Mouse (Mus musculus) heart, embryonic 13.5 days (tissue): ENCODE measurements around the gene Slc35b2. TPM values are rescaled to one million over a fixed set of nuclear protein-coding genes. Genes with fewer than 3 reads are reported as not detected.

Experiments
- ATAC-seq: fragments of 200-750 bp; cut with Nextera tagmentation; 2 replicates; pipeline ENCODE4 v1.8.0; 2017; ENCODE audit warnings: moderate TSS enrichment; ENCODE audit not compliant: insufficient number of reproducible peaks, low FRiP score, low TSS enrichment; ENCODE audit errors: extremely low read depth
- H3K27ac ChIP-seq: fragments of 300-500 bp; sonication (generic); replicated peaks from 2 replicates; pipeline ENCODE4 v1.5.1; 2015; ENCODE audit warnings: moderate library complexity, mild to moderate bottlenecking, inconsistent platforms
- H3K27me3 ChIP-seq: fragments of 300-500 bp; sonication (generic); replicated peaks from 2 replicates; pipeline ENCODE4 v1.6.1; 2015; ENCODE audit warnings: mild to moderate bottlenecking, inconsistent platforms
- H3K36me3 ChIP-seq: fragments of 300-500 bp; sonication (generic); 2 replicates; pipeline ENCODE4 v1.6.1; 2015; ENCODE audit warnings: mild to moderate bottlenecking, inconsistent platforms
- H3K4me1 ChIP-seq: fragments of 300-500 bp; sonication (generic); 2 replicates; pipeline ENCODE4 v1.6.1; 2015; ENCODE audit warnings: inconsistent platforms
- H3K4me2 ChIP-seq: fragments of 300-500 bp; sonication (generic); 2 replicates; pipeline ENCODE4 v1.6.1; 2015; ENCODE audit warnings: inconsistent platforms, mild to moderate bottlenecking, moderate library complexity
- H3K4me3 ChIP-seq: fragments of 300-500 bp; sonication (generic); 2 replicates; pipeline ENCODE4 v1.5.1; 2015; ENCODE audit warnings: moderate library complexity, mild to moderate bottlenecking, inconsistent platforms
- H3K9ac ChIP-seq: fragments of 300-500 bp; sonication (generic); 2 replicates; pipeline ENCODE4 v1.6.1; 2015; ENCODE audit warnings: inconsistent platforms, mild to moderate bottlenecking, moderate library complexity
- H3K9me3 ChIP-seq: fragments of 300-500 bp; sonication (generic); 2 replicates; pipeline ENCODE4 v1.6.1; 2016; ENCODE audit warnings: inconsistent platforms
- WGBS: fragments of 180-500 bp; shearing (Covaris S2); methylation state at CpG from one replicate; pipeline ENCODE4 v1.1.7; 2015; ENCODE audit warnings: mixed read lengths; 5-methylcytosine and 5-hydroxymethylcytosine counted together
- polyA plus RNA-seq: library from polyadenylated mRNA; unstranded; fragments of >200 nt; fragmentation: Nextera tagmentation; extraction: Ambion mirVana; gene quantifications from 2 replicates; pipeline ENCODE4 v1.2.1, GENCODE M21; 2015

Slc35b2 gene
- polyA plus RNA-seq, 1 experiment from 2014 or later = 91.8 TPM

DNA sequence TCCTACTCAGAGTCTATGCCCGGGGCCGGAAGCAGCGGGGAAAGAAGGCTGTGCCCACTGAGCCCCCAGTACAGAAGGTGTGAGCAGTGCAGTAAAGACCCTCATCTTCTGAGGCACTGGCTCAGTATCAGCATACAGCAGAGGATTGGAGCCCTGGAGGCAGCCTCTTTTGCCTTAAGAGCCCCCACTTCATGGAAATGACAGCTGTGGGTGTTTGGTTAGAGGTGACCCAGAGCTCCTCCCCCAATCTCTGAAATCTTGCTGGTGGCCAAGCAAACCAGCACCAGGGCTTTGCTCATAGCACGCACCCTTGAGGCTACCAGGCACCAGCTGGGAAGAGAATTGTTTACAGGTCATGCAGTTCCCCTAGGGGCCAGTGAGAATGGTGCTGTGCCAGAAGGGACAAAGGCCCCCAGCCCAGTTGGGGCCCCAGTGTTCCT lies 3.5 kb downstream of the Slc35b2 start:
- Histone ChIP-seq H3K4me1 (peaks cover 76% of the 10 kb centered on the region), H3K4me2 (no peak overlapping the region), H3K27me3 (no peaks in the 10 kb centered on the region), H3K9ac (peak overlapping the region; percentile 54; the same call in 1 of the 2 replicates), H3K4me3 (no peak overlapping the region), H3K9me3 (no peaks in the 10 kb centered on the region), H3K27ac (peak overlapping the region; percentile 50), H3K36me3 (peaks cover 72% of the 10 kb centered on the region)
- ATAC-seq = no peak
- WGBS = 31% methylated on average over 4 of the region's 4 CpGs

DNA sequence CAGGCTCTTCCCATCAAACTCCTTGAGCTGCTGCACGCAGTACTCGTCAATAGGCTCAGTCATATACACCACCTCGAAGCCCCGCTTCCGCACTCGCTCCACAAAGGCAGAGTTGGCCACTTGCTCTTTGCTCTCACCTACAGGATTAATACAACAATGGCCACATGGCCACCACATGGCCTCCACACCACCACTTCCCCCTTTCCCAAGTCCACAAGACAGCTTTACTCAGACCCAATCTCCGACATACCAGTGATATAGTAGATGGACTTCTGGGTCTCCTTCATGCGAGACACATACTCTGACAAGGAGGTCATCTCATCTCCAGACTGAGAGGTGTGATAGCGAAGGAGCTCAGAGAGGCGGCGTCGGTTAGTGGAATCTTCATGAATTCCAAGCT lies 5.3 kb downstream of the Slc35b2 start:
- Histone ChIP-seq H3K4me1 (peaks cover 76% of the 10 kb centered on the region), H3K4me2 (no peak overlapping the region), H3K4me3 (no peak overlapping the region), H3K27ac (0 out of 2 replicates have a peak overlapping the region, but pooled peaks have one; percentile 5), H3K9me3 (no peaks in the 10 kb centered on the region), H3K9ac (0 out of 2 replicates have a peak overlapping the region, but pooled peaks have one; percentile 40), H3K27me3 (no peaks in the 10 kb centered on the region), H3K36me3 (peaks cover 72% of the 10 kb centered on the region)
- no peak for ATAC-seq
- WGBS = 84% methylated on average over 12 of the region's 12 CpGs

DNA sequence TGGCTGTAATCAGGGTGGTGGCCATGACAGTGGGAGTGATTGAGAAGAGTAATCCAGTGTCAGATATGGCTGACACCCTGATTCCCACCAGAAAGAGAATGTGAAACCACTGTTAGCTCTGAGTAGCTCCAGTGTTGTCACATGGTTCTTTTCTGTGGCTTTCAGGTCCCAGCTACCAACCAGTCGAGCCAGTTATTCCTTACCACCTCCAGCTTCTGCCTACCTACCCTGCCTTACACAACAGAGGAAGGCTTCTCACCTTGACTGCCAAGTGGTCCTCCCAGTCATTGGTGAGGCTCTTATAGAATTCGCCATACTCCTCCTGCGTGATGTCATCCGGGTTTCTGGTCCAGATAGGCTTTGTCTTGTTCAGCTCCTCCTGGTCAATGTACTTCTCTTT lies 6.3 kb downstream of the Slc35b2 start:
- H3K4me1 ChIP-seq = peaks cover 76% of the 10 kb centered on the region
- H3K27me3 ChIP-seq = no peaks in the 10 kb centered on the region
- H3K4me2 ChIP-seq = no peak overlapping the region
- H3K9me3 ChIP-seq = no peaks in the 10 kb centered on the region
- H3K9ac ChIP-seq = peak overlapping the region; percentile 52; the same call in 1 of the 2 replicates
- ATAC-seq = no peak
- WGBS = 85% methylated on average over 4 of the region's 4 CpGs
- H3K36me3 ChIP-seq = peaks cover 71% of the 10 kb centered on the region
- no peak overlapping the region for H3K4me3 ChIP-seq
- H3K27ac ChIP-seq = no peak overlapping the region

DNA sequence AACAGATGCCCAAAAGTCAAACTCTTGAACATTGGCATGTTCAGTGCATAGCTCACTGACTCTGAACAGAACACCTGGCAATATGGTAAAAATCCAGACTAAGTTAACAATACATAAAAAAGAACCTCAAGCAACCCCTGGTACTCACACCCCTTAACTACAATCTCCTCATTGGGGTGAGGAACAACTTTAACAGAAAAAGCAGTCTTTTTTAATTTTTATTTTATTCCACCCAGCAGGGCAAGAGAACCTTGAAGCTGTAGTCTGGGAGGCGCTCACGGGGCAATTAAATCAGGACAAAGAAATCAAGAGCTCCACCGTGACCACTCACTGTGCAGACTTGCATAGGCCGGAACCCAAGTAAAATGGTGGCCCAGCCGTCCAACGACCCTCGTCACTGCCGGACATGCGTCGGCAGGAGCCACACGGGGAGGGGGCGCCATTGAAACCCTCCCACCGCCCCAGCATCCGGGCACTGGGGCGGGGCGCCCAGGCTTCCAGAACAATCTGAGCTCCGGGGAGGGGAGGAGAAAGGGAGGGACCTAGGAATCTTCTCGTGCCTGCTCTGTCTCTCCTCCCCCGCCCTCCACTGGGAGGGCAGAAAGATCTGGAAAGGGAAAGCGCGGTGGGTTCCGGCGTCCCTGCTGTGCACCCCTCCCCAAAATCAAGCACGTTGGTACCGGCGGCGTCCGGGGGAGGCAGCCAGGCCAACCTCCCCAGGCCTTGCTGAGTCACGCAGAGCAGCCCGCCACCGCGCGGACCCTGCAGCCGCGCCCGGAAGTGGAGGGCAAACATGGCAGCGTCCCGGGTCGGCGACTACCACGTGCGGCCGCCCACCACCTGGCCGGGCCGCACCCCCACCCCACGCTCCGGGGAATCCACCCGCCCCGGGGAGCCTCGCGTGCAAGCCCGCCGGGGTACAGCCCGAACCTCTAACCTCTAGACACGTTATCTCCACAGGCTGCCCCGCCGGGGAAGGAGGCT lies 8.7 kb downstream of the Slc35b2 start:
- H3K4me1 ChIP-seq = peaks cover 61% of the 10 kb centered on the region
- peak overlapping the region; percentile 100 for H3K9ac ChIP-seq
- peak; percentile 64 for ATAC-seq
- H3K4me3 ChIP-seq = peak overlapping the region; percentile 100
- H3K9me3 ChIP-seq = no peaks in the 10 kb centered on the region
- no peaks in the 10 kb centered on the region for H3K27me3 ChIP-seq
- peak overlapping the region; percentile 87 for H3K4me2 ChIP-seq
- peak overlapping the region; percentile 99 for H3K27ac ChIP-seq
- WGBS = 1% methylated on average over 53 of the region's 57 CpGs
- peaks cover 48% of the 10 kb centered on the region for H3K36me3 ChIP-seq

DNA sequence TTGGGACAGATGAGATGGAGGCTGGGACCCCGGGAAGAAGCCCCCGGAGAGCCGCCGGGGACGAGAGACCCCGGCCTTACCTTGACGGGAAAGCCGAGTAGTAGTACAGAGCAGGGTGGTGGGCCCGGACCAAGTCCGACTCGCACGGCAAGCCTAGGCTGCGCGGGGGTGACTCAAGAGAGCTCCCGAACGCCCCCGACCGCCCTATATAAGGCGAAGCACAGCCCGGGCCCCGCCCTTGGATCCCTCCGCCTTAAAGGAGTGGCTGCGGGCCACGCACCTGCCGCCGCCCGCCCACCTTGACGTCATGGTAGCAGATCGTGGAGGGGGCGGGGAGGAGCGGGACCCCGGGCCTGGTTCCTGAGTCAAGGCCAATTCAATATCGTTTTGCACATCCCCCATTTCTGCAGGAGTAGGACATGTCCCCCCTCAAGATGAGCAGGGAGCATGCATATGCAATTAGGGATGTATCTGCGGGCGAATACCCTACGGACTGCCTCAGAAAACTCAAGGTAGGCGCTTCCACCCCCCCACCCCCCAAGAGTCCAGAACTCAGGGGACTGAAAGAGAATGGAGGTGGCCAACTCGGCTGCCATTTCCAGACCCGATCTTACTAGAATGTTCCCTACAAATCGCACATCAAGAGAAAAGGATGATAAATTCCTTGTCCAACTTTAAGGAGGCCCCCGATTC lies 9.6 kb downstream of the Slc35b2 start, which contains the start of gene Hsp90ab1:
Gene Hsp90ab1, minus strand, starts transcription at position 185 of the 693 bp plus-strand sequence.
- Histone ChIP-seq H3K9ac (peak within 1 kb of the TSS; percentile 100), H3K27me3 (no peaks in the 10 kb centered on the region), H3K36me3 (peaks cover 40% of the 10 kb centered on the region), H3K4me2 (peak within 1 kb of the TSS; percentile 87), H3K9me3 (no peaks in the 10 kb centered on the region), H3K27ac (peak within 1 kb of the TSS; percentile 99), H3K4me3 (peak within 1 kb of the TSS; percentile 100), H3K4me1 (peaks cover 60% of the 10 kb centered on the region)
- WGBS = under 1% methylated on average over 41 of the region's 41 CpGs
- peak; percentile 82 for ATAC-seq

DNA sequence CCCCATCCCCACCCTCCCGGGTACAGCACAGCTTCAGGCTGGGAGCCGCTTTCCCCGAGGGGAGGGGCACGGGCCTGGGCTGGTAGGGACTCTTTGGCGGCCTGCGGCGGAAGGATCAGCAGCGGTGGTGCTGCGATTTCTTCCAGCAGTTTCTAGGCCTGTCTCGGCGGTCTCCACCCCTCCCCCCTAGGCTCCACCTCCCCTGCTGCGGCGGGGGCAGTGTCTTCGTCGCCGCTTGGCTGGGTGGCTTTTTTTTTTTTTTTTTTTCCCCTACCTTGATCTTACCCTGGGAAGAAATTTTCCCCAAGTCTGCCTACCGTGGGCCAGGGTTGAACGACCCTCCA lies 10.1 kb downstream of the Slc35b2 start:
- H3K9ac ChIP-seq = peak overlapping the region; percentile 100
- H3K9me3 ChIP-seq = no peaks in the 10 kb centered on the region
- peak; percentile 54 for ATAC-seq
- H3K27ac ChIP-seq = peak overlapping the region; percentile 99
- WGBS = 1% methylated on average over 18 of the region's 18 CpGs
- H3K27me3 ChIP-seq = no peaks in the 10 kb centered on the region
- peak overlapping the region; percentile 100 for H3K4me3 ChIP-seq
- peaks cover 34% of the 10 kb centered on the region for H3K36me3 ChIP-seq
- peak overlapping the region; percentile 87 for H3K4me2 ChIP-seq
- peaks cover 60% of the 10 kb centered on the region for H3K4me1 ChIP-seq

DNA sequence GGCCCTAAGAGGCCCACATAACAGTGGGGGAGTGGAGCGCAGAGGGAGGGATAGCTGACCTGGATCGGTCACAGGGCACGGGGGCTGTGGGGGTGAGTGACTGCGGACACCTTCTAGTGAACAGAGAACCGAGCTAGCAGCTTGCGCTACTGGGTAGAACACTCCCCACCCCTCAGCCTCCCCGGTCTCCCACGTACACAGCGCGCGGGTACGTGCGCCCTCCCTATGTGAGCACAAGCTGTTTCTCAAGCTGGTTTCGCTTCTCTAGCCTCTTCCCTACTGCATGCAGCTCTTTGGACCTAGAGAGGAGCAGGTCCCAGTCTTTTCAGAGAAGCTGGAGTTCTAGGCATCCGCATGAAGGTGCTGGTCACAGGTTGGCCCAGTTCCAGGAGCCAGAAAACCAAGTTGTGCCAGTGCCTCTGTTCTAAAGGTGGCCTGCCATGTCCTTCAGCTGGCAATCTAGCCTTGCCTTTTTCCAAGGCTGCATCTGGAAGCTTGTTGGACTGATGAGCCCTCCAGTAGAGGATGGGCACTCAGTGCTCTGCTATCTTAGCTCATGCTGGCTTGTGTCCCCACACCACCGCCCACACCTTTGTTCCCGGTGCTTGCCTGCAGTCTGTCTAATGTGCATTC lies 10.6 kb downstream of the Slc35b2 start:
- Histone ChIP-seq H3K27ac (peak overlapping the region; percentile 99), H3K36me3 (peaks cover 29% of the 10 kb centered on the region), H3K4me1 (peaks cover 55% of the 10 kb centered on the region), H3K27me3 (no peaks in the 10 kb centered on the region), H3K4me3 (peak overlapping the region; percentile 100), H3K9me3 (no peaks in the 10 kb centered on the region), H3K9ac (peak overlapping the region; percentile 100), H3K4me2 (peak overlapping the region; percentile 87)
- 0 out of 2 replicates have a peak, but pooled peaks have one; percentile 2 for ATAC-seq
- 3% methylated on average over 15 of the region's 17 CpGs for WGBS

DNA sequence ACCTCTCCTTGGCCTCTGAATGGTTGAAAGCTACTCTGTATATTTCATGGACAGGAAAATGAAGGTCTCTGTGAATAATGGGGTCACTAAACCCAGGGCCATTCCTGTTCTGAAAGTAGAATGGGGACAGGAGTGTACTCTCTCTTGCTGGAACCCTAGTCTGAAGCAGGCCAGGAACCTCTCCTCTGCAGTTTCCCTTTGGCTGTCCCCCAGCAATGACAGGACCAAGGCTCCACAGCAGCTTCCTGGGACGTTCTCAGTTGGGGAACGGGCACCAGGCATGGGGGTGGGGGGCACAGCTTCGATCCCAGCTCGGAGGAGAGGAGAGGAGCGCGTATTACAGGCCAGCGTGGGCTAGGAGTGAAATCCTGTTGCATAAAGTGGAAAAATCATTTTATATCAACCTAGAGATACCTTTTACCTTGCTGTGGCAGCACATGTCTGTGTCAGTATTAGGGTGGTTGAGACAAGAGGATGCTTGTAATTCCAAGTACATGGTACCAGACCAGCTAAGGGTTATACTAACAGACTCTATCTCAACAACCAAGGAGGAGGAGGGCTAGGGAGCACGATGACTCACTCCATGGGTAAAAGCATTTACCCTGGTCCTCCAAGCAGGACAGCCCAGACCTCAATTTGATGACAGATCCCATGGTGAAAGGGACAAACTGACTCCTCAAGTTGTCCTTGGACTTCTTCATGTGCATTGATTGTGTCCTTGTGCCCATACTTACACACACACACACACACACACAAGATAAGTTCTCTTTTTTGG lies 11.6 kb downstream of the Slc35b2 start:
- no peaks in the 10 kb centered on the region for H3K27me3 ChIP-seq
- H3K4me2 ChIP-seq = peak overlapping the region; percentile 87
- ATAC-seq = no peak
- H3K27ac ChIP-seq = peak overlapping the region; percentile 99
- peak overlapping the region; percentile 100 for H3K9ac ChIP-seq
- no peaks in the 10 kb centered on the region for H3K9me3 ChIP-seq
- peaks cover 19% of the 10 kb centered on the region for H3K36me3 ChIP-seq
- peak overlapping the region; percentile 100 for H3K4me3 ChIP-seq
- H3K4me1 ChIP-seq = peaks cover 45% of the 10 kb centered on the region
- WGBS = 86% methylated on average over 8 of the region's 8 CpGs

DNA sequence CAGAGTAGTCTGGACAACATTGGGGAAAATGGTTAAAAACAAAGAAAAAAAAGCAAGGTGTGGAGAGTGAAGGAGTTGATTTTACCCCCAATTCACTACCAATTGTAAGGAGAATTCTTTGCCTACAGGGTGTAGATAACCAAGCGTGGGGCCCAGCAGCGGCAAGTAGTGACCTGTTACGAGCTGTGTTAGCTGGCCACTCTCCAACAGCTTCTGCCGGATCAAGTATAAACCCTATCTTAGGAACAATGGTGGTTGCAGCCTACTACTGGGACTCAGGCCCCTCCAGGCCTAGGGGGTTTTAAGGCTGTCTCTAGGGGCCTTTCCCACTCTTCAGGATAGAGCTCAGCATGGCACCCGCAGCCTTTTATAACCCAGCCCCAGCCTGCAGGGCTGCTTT lies 14.6 kb downstream of the Slc35b2 start:
- H3K9ac ChIP-seq = peak overlapping the region; percentile 38
- no peaks in the 10 kb centered on the region for H3K9me3 ChIP-seq
- no peak for ATAC-seq
- no peaks in the 10 kb centered on the region for H3K27me3 ChIP-seq
- H3K4me2 ChIP-seq = 0 out of 2 replicates have a peak overlapping the region, but pooled peaks have one; percentile 10
- no peak overlapping the region for H3K4me3 ChIP-seq
- no peaks in the 10 kb centered on the region for H3K36me3 ChIP-seq
- WGBS = 17% methylated on average over 5 of the region's 5 CpGs
- H3K27ac ChIP-seq = peak overlapping the region; percentile 87
- H3K4me1 ChIP-seq = peaks cover 43% of the 10 kb centered on the region

DNA sequence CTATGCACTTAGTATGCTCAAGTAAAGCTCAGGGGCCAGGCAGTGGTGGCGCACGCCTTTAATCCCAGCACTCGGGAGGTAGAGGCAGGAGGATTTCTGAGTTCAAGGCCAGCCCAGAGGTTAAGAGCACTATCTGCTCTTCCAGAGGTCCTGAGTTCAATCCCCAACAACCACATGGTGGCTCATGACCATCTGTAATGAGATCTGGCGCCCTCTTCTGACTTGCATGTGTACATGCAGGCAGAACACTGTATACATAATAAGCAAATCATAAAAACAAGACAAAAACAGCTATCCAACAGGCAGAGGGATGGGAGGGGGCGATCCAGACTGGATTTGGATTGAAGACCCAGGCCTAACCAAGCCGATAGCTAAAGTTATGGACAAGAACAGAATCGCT lies 15.2 kb downstream of the Slc35b2 start:
- H3K4me2 ChIP-seq = no peak overlapping the region
- H3K9me3 ChIP-seq = no peaks in the 10 kb centered on the region
- H3K36me3 ChIP-seq = no peaks in the 10 kb centered on the region
- peak overlapping the region; percentile 38; the same call in 1 of the 2 replicates for H3K9ac ChIP-seq
- peaks cover 49% of the 10 kb centered on the region for H3K4me1 ChIP-seq
- peak overlapping the region; percentile 87 for H3K27ac ChIP-seq
- no peaks in the 10 kb centered on the region for H3K27me3 ChIP-seq
- no peak for ATAC-seq
- no peak overlapping the region for H3K4me3 ChIP-seq
- WGBS = 70% methylated on average over 7 of the region's 7 CpGs
